Mouse (Mus musculus) inflammation-experienced regulatory T-cells, adult 6 months (primary cell): ENCODE results near the gene 4930433I11Rik. TPM values are rescaled to one million over a fixed set of nuclear protein-coding genes. Genes with fewer than 3 reads are reported as not detected.
"Not testable (repeated sequence)": the region's sequence is repeated elsewhere in the genome, so short reads cannot be mapped to it uniquely, and the experiment has no call there.

Source experiments
- ATAC-seq: one replicate; pipeline ENCODE4 v1.8.0; 2017
- polyA plus RNA-seq, 3 experiments: library from polyadenylated mRNA; unstranded; fragments of 100-300 nt; shearing (Covaris generic); gene quantifications; one replicate each; pipeline ENCODE4 v1.2.1; 2017

Gene 4930433I11Rik
- polyA plus RNA-seq, result not detected

DNA sequence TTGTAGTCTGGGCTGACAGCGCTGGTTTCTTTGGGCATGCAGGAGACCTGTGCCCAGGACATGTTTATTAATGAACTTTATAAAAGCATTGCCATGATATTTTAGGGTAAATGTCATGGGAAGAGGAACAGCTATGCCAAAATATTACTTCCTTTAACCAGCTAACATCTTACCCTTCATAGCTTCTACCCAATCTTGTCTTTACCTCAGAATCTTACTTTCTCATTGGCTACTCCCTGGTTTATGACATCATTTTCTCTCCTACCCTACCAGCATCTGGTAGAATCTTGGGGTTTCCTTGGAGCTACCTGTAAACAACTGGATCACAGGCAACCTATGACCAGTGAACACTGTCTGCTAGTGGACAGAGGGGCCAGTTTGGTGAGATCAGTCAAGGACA lies at the start of gene 4930433I11Rik:
Gene 4930433I11Rik, plus strand, starts transcription at position 301 of the 400 bp plus-strand sequence.
- ATAC-seq, result no peak

DNA sequence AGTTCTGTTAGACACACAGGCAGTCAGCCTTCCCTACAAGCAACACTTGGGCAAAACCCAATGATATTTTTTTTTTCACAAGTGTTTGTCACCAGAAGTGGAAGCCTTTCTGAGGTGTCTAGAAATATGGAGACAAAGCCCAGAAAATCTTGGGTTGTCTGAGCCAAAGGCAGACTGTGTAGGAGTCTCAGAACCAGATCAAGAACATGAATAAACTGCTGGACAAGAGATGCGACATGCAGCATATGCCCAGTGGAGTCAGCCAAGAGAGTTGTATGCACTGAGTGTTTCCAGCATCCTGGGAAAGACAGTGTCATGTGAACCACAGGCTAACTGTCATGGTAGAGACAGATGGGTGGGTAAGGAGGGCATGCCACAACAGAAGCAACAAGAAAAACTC lies 48.0 kb upstream of the 4930433I11Rik start:
- no peak for ATAC-seq

DNA sequence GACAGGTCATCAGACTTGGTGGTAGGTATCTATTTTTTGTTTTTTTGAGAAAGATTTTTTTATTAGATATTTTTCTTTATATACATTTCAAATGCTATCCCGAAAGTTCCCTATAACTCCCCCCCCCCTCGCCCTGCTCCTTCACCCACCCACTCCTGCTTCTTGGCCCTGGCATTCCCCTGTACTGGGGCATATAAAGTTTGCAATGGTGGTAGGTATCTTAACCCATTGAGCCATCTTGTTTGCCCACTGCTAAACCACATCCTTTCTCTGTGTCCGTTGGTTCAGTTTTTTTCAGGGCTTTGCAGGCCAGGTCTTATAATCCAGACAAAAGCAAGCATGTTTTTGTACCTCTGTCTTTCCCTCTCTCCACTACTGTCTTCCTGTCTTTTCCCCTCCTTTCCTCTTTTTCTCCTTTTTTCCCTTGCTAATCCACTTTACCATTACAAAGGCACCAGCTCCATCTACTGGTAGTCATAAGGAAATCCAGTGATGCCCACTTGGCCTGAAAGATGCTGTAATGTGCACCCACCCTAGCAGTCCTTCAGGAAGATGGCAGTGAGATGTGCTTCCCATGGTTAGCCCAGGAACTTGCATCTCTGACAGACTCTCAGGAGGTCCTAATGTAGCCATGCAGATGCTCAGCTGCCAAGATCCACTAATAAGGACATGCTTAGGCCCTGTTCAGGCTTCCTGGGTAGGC lies 45.0 kb upstream of the 4930433I11Rik start:
- no peak for ATAC-seq

DNA sequence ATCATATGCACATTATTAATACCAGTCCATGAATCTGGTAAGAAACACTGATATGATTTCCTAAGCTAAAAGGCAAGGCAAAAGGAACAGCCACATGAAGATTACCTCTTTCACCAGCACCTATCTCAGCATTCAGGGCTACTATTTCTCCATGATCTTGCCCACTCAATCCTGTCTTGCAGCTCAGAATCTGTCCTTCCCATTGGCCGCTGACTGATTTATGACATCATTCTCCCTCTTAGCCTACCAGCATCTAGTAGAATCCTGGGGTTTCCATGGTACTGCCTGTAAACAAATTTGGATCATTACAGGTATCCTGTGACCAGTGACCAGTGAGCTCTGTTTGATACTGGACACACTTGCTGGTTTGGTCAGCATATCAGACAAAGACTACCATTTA lies 45.1 kb downstream of the 4930433I11Rik start, which contains the start of gene Gm4884:
Gene Gm4884, plus strand, starts transcription at position 301 of the 400 bp plus-strand sequence.
- ATAC-seq, result not testable (repeated sequence)

DNA sequence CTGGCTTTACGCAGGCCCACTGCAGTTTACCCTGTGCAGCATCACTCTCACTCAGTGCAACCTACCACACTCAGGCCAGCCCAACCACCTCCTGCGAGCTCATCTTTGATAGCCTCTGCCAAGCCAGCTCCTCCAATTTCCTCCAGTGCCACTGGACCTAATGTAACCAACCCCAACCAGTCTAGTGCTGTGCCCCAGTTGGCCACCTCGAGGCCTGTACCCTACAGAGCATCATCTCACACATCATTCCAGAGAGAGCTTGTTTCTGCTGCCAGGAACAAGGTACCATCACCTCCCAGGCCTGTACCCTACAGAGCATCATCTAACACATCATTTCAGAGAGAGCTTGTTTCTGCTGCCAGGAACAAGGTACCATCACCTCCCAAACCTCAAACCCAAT lies 56.7 kb downstream of the 4930433I11Rik start:
- ATAC-seq, result not testable (repeated sequence)

Other genes with a start within 250 kb of the 4930433I11Rik start
- not detected for gene Vstm2b, start 89.2 kb upstream of the 4930433I11Rik start, polyA plus RNA-seq
- gene Gm4884, start 45.2 kb downstream of the 4930433I11Rik start, polyA plus RNA-seq, result not detected
- gene Gm5592, start 166.3 kb downstream of the 4930433I11Rik start, polyA plus RNA-seq, result not detected